Mouse (Mus musculus): ENCODE data around the gene Spindoc. TPM values are rescaled to one million over a fixed set of nuclear protein-coding genes. Genes with fewer than 3 reads are reported as not detected.

The Spindoc gene
- total and polyA plus RNA-seq, 3 experiments: 9.0 to 21.7 (median 10.6) TPM

GRCm38 (mm10) chr19:7416834-7417735 lies 34.3 kb upstream of the Spindoc start, which contains the start of gene 2700081O15Rik:
2700081O15Rik (plus strand) TSS chr19:7417625.
- Histone ChIP-seq H3K9me3 (replicated peaks; ENCODE audit: low read length) (peaks cover 9% of the 10 kb centered on the region), H3K4me1 (ENCODE audit: control insufficient read depth in 1 of 2, insufficient read depth in 2 of 2) (peaks cover 11 to 39% of the 10 kb centered on the region in 2 experiments), H3K79me2 (replicated peaks; ENCODE audit: control insufficient read depth, extremely low read depth, insufficient read depth, poor library complexity, severe bottlenecking) (peaks cover 13% of the 10 kb centered on the region), H3K36me3 (replicated peaks in 1 of 2; ENCODE audit: control insufficient read depth in 1 of 2, insufficient read depth in 1 of 2, low read length in 1 of 2) (peaks cover 9% of the 10 kb centered on the region in 2 experiments), H3K4me3 (replicated peaks in 1 of 3; ENCODE audit: low read depth in 2 of 3, low read length in 2 of 3, poor library complexity in 1 of 3) (peak within 1 kb of the TSS; percentile 77 to 96 (median 79)), H3K27ac (ENCODE audit: insufficient read depth, low read depth) (no peak within 1 kb of the TSS), H3K27me3 (replicated peaks) (peaks cover 23% of the 10 kb centered on the region), H3K9ac (ENCODE audit: insufficient read depth, low read depth) (peak within 1 kb of the TSS; percentile 78), H3K4me2 (ENCODE audit: insufficient read depth, low read depth, poor library complexity, severe bottlenecking) (peak within 1 kb of the TSS; percentile 92)
- TF ChIP-seq E2F4 (IDR thresholded peaks at IDR 0.05; ENCODE audit: insufficient replicate concordance, low read depth, low read length) (no peak), MAFK (IDR thresholded peaks at IDR 0.05; ENCODE audit: insufficient replicate concordance, low read length) (no peak), USF2 (conservative IDR thresholded peaks at IDR 0.05; ENCODE audit: low read depth, low read length) (no peak), HCFC1 (IDR thresholded peaks at IDR 0.05; ENCODE audit: low read depth, low read length) (peak; percentile 69), MEF2A (IDR thresholded peaks at IDR 0.05; ENCODE audit: borderline replicate concordance, low read depth, low read length) (no peak), TCF12 (IDR thresholded peaks at IDR 0.05; ENCODE audit: low read depth, low read length) (0 out of 2 replicates have a peak, but pooled peaks have one; percentile 13), CHD1 (IDR thresholded peaks at IDR 0.05; ENCODE audit: low read depth, low read length) (no peak), MAZ (IDR thresholded peaks at IDR 0.05; ENCODE audit: low read depth, low read length) (no peak), ZMIZ1 (IDR thresholded peaks at IDR 0.05; ENCODE audit: low read depth, low read length) (no peak), ELF1 (IDR thresholded peaks at IDR 0.05; ENCODE audit: low read depth, low read length) (no peak), POLR2A (IDR thresholded peaks at IDR 0.05; ENCODE audit: low read depth, low read length) (peak; percentile 44; the same call in 1 of the 2 replicates)
- in situ Hi-C loops (cut with MboI; ENCODE audit: low pct_ligation_motif_present, low pct_unique_long_range_greater_than_20kb, low sequenced_read_pairs): loop anchor here (10.0 to 25.0 kb wide), 2 partner anchors 172 to 355 kb away; partner anchors contain the start of genes Macrod1 and Naa40
- dilution Hi-C loops (cut with MboI; ENCODE audit: extremely low pct_ligation_motif_present, extremely low pct_unique_long_range_greater_than_20kb, low sequenced_read_pairs): no loop called here
- DNase-seq (ENCODE audit: extremely low read depth): peak; percentile 49

- peak overlapping the region; percentile 65 for H3K4me2 ChIP-seq (ENCODE audit: insufficient read depth, low read depth, poor library complexity, severe bottlenecking)
- H3K27me3 ChIP-seq (replicated peaks): peaks cover 23% of the 10 kb centered on the region
- H3K9me3 ChIP-seq (replicated peaks; ENCODE audit: low read length): peaks cover 5% of the 10 kb centered on the region
- no peak for TF ChIP-seq HCFC1 (IDR thresholded peaks at IDR 0.05; ENCODE audit: low read depth, low read length)
- peak; percentile 55 for TF ChIP-seq ZKSCAN1 (IDR thresholded peaks at IDR 0.05; ENCODE audit: borderline replicate concordance, low read depth, low read length)
- H3K27ac ChIP-seq (ENCODE audit: insufficient read depth, low read depth): no peak overlapping the region
- dilution Hi-C loops (cut with MboI; ENCODE audit: extremely low pct_ligation_motif_present, extremely low pct_unique_long_range_greater_than_20kb, low sequenced_read_pairs): no loop called here
- DNase-seq (ENCODE audit: extremely low read depth): no peak
- H3K4me1 ChIP-seq (ENCODE audit: control insufficient read depth in 1 of 2, insufficient read depth in 2 of 2): peaks cover 11 to 29% of the 10 kb centered on the region in 2 experiments
- peak overlapping the region; percentile 75; the same call in 1 of the 2 replicates for H3K9ac ChIP-seq (ENCODE audit: insufficient read depth, low read depth)
- H3K79me2 ChIP-seq (replicated peaks; ENCODE audit: control insufficient read depth, extremely low read depth, insufficient read depth, poor library complexity, severe bottlenecking): peaks cover 13% of the 10 kb centered on the region
- H3K4me3 ChIP-seq (replicated peaks in 1 of 3; ENCODE audit: low read depth in 2 of 3, low read length in 2 of 3, poor library complexity in 1 of 3): peak overlapping the region in 1 of 3 experiments; percentile 96
- in situ Hi-C loops (cut with MboI; ENCODE audit: low pct_ligation_motif_present, low pct_unique_long_range_greater_than_20kb, low sequenced_read_pairs): loop anchor here (10.0 to 25.0 kb wide), 2 partner anchors 171 to 354 kb away; partner anchors contain the start of genes Macrod1 and Naa40
- no peaks in the 10 kb centered on the region for H3K36me3 ChIP-seq (replicated peaks in 1 of 2; ENCODE audit: control insufficient read depth in 1 of 2, insufficient read depth in 1 of 2, low read length in 1 of 2)
Observed at GRCm38 (mm10) chr19:7415916-7416833, 33.4 kb upstream of the Spindoc start.

Data from CH12.LX (cell line).